ENCODE assay signal across 8 mouse cellular contexts in genomic region chr12:12287131-12287786, GRCm38 (mm10). TPM values are rescaled to one million over a fixed set of nuclear protein-coding genes. Genes with fewer than 3 reads are reported as not detected.
A peak's percentile ranks its signal among the peaks of the same experiment; 100 is the strongest.
DNase-seq lines count a peak whose midpoint lies in the region; ATAC-seq and TF ChIP-seq lines count a peak whose summit lies in the region.

No protein-coding gene starts in this region.

- ATAC-seq in liver, embryonic 11.5 days (replicated peaks; ENCODE audit: low FRiP score): no peak
- peak; percentile 79 for ATAC-seq in hindbrain, embryonic 13.5 days (ENCODE audit: low FRiP score)
- ATAC-seq in megakaryocyte progenitor cell, adult 5-6 weeks (replicated peaks; ENCODE audit: poor library complexity): peak; percentile 68

- 42% methylated on average over 9 of the region's 9 CpGs for WGBS in liver, embryonic 11.5 days
- 14% methylated on average over 9 of the region's 9 CpGs for WGBS in bone marrow, adult 2 months
- WGBS in hindbrain, embryonic 13.5 days: 29% methylated on average over 9 of the region's 9 CpGs

- no peaks in the 10 kb centered on the region for H3K36me3 ChIP-seq in liver, embryonic 11.5 days (ENCODE audit: control insufficient read depth, insufficient read depth, low read length)
- no peaks in the 10 kb centered on the region for H3K36me3 ChIP-seq in hindbrain, embryonic 13.5 days

- H3K9ac ChIP-seq in liver, embryonic 11.5 days (ENCODE audit: low read depth, low read length): peak overlapping the region; percentile 17; the same call in 1 of the 2 replicates
- peak overlapping the region; percentile 54; the same call in 1 of the 2 replicates for H3K9ac ChIP-seq in hindbrain, embryonic 13.5 days

- TF ChIP-seq CTCF in bone marrow, adult 2 months (IDR thresholded peaks at IDR 0.05; ENCODE audit: control insufficient read depth, insufficient read depth, low read length): no peak

- H3K9me3 ChIP-seq in liver, embryonic 11.5 days (ENCODE audit: control insufficient read depth, low read length): no peaks in the 10 kb centered on the region
- H3K9me3 ChIP-seq in hindbrain, embryonic 13.5 days: no peaks in the 10 kb centered on the region

- TF ChIP-seq POLR2A in bone marrow, adult 2 months (IDR thresholded peaks at IDR 0.05; ENCODE audit: borderline replicate concordance, control insufficient read depth, low read depth, low read length): no peak

- H3K4me1 ChIP-seq in liver, embryonic 11.5 days (replicated peaks; ENCODE audit: control insufficient read depth, insufficient read depth, low read length): no peaks in the 10 kb centered on the region; the same call in 1 of the 2 replicates
- H3K4me1 ChIP-seq in bone marrow, adult 2 months (ENCODE audit: control insufficient read depth, insufficient read depth, low read length): peaks cover 4% of the 10 kb centered on the region; the same call in 1 of the 2 replicates
- peaks cover 31% of the 10 kb centered on the region for H3K4me1 ChIP-seq in hindbrain, embryonic 13.5 days (replicated peaks)

- H3K4me2 ChIP-seq in liver, embryonic 11.5 days: no peak overlapping the region
- peak overlapping the region; percentile 28 for H3K4me2 ChIP-seq in hindbrain, embryonic 13.5 days

- H3K27me3 ChIP-seq in liver, embryonic 11.5 days (replicated peaks; ENCODE audit: control insufficient read depth, insufficient read depth, low read length): no peaks in the 10 kb centered on the region
- H3K27me3 ChIP-seq in hindbrain, embryonic 13.5 days: no peaks in the 10 kb centered on the region

- H3K4me3 ChIP-seq in liver, embryonic 11.5 days (ENCODE audit: low read depth, low read length): no peak overlapping the region
- H3K4me3 ChIP-seq in bone marrow, adult 2 months (replicated peaks; ENCODE audit: control insufficient read depth, low read depth, low read length): peak overlapping the region; percentile 58
- H3K4me3 ChIP-seq in hindbrain, embryonic 13.5 days: no peak overlapping the region

- DNase-seq in liver, embryonic 11.5 days (ENCODE audit: low spot score): no peak
- DNase-seq in liver: no peak
- DNase-seq in cerebellum, postnatal 25 days: peak; percentile 58 to 63
- peak; percentile 47 for DNase-seq in testis, postnatal 10 days (ENCODE audit: low spot score)
- no peak for DNase-seq in urinary bladder, postnatal 36 days (ENCODE audit: low spot score in 2 of 2)

- H3K27ac ChIP-seq in liver, embryonic 11.5 days (ENCODE audit: low read depth, low read length): no peak overlapping the region
- no peak overlapping the region for H3K27ac ChIP-seq in bone marrow, adult 2 months (ENCODE audit: control insufficient read depth, insufficient read depth, low read depth, low read length, poor library complexity)
- H3K27ac ChIP-seq in hindbrain, embryonic 13.5 days: peak overlapping the region; percentile 89

RNA-seq across cellular contexts. Expression of gene Fam49a, which starts 25.3 kb away (rescaled TPM):
- 4.8 and 5.7 TPM in 2 replicates for polyA plus RNA-seq in liver, embryonic 11.5 days (2014; fragmentation: Nextera tagmentation; extraction: Ambion mirVana)
- polyA plus RNA-seq in bone marrow, adult 2 months (2011; ENCODE audit: insufficient read depth, insufficient read length, low replicate concordance, missing spikeins): 3.5 and 6.2 TPM in 2 replicates
- polyA plus RNA-seq in hindbrain, embryonic 13.5 days (2015; fragmentation: Nextera tagmentation; extraction: Ambion mirVana): 30.9 and 31.1 TPM in 2 replicates
- total RNA-seq in megakaryocyte progenitor cell, adult 5-6 weeks (2015): 10.7 and 11.8 TPM in 2 replicates
- 7.2 and 7.5 TPM in 2 replicates for total RNA-seq in megakaryocyte progenitor cell, adult 5-6 weeks (2017)

Comparison
In these comparisons a context has a peak if more than half of its experiments do, and no peak if none do; other contexts are left out.
1. DNase-seq: peak in cerebellum, postnatal 25 days (2 of 2) and testis, postnatal 10 days (single experiment); none in liver, embryonic 11.5 days (single experiment), liver (single experiment) and urinary bladder, postnatal 36 days (0 of 2).